Mouse (Mus musculus): Measurements from ENCODE around the gene Arhgap9. TPM values are rescaled to one million over a fixed set of nuclear protein-coding genes. Genes with fewer than 3 reads are reported as not detected.

The Arhgap9 gene
- polyA plus RNA-seq, 1 experiment from 2014 or later, result 1.1 TPM

DNA sequence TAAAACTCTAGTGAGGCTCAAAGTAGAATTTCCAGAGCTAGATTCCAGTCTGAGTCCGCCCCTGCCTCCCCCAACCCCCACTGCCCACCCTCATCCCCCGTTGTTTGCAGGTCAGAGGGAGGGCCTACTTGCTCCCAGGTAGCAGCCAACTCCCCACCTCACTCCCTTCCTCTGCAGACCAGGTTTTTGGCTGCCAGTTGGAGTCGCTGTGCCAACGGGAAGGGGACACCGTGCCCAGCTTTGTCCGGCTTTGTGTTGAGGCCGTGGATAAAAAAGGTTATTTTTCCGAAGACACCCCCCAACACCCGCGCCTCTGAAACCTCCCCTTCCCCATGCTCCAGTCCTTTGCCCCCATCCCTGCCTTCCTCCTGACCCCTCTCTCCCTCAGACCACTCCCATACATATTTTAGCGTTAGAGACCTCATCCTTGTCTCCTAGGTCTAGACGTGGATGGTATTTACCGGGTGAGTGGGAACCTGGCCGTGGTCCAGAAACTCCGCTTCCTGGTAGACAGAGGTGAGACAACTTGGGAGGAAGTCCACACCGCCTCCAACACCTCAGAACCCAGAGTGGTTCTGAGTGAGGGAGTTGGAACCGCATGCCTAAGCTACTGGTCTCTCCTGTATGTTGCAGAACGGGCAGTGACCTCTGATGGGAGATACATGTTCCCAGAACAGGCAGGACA, 5.8 kb downstream of the Arhgap9 start:
- H3K4me1 ChIP-seq (replicated peaks), result peaks cover 17% of the 10 kb centered on the region
- no peak overlapping the region for H3K9ac ChIP-seq
- H3K36me3 ChIP-seq, result no peaks in the 10 kb centered on the region
- no peaks in the 10 kb centered on the region for H3K9me3 ChIP-seq
- H3K4me3 ChIP-seq, result no peak overlapping the region
- no peak for ATAC-seq (ENCODE audit: low FRiP score)
- peaks cover 87% of the 10 kb centered on the region for H3K27me3 ChIP-seq
- no peak overlapping the region for H3K4me2 ChIP-seq
- no peak overlapping the region for H3K27ac ChIP-seq
- WGBS, result 47% methylated on average over 18 of the region's 18 CpGs

DNA sequence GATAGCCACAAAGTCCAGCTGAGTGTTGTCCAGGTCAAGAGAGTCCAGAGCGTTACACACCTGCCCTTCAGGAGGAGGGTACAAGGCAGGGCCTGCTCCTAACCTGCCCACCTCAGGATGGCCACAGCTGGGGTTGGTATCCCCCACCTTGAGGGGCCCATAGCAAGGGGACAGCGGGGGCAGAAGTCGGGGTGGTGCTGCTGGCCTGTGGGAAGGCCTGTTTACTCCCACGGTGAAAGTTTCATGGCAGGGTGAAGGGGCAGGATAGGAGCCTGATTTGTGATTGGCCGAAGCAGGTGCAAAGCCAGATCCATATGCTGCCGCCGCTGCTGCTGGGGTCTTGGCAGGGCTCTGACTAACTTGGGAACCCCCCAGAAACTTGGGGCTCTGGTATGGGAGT, 8.4 kb downstream of the Arhgap9 start:
- Histone ChIP-seq H3K9me3 (no peaks in the 10 kb centered on the region), H3K4me3 (no peak overlapping the region), H3K9ac (no peak overlapping the region), H3K27ac (no peak overlapping the region), H3K4me1 (replicated peaks) (peaks cover 17% of the 10 kb centered on the region), H3K4me2 (no peak overlapping the region), H3K27me3 (peaks cover 63% of the 10 kb centered on the region), H3K36me3 (no peaks in the 10 kb centered on the region)
- 81% methylated on average over 7 of the region's 7 CpGs for WGBS
- no peak for ATAC-seq (ENCODE audit: low FRiP score)

DNA sequence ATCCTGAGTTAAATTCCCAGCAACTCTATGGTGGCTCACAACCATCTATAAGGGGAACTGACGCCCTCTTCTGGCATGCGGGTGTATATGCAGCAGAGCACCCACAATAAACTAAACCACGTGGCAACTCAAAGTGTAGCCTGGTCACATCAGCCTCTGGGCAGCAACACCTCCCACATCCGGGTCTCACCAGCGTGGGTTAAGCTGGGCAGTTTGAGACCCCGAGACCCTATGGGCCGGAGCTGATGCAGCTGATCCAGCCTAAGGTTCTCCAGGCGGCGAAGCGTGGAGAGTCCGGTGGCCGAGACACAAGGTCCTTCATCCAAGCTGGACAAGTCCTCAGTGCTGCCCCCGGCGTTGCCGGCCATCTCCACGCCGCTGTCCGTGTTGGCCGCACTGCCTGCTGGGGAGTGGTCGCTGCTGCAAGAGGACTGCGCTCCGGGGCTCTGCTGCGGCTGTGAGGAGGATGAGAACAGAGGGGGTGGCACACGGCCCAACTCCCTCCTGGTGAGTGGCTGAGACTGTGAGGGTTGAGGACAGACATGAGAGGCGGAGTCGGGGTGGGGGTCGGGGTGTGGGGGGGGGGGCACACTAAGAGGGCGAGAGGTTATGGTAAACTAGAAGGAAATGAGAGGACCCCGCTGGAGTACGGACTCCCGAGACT, 10.6 kb downstream of the Arhgap9 start:
- Histone ChIP-seq H3K27me3 (peaks cover 47% of the 10 kb centered on the region), H3K4me1 (replicated peaks) (no peaks in the 10 kb centered on the region), H3K4me3 (peak overlapping the region; percentile 7; the same call in 1 of the 2 replicates), H3K9me3 (no peaks in the 10 kb centered on the region), H3K4me2 (peak overlapping the region; percentile 40), H3K9ac (peak overlapping the region; percentile 36; the same call in 1 of the 2 replicates), H3K27ac (no peak overlapping the region), H3K36me3 (no peaks in the 10 kb centered on the region)
- ATAC-seq (ENCODE audit: low FRiP score), result no peak
- 36% methylated on average over 31 of the region's 31 CpGs for WGBS

- no peak for ATAC-seq (ENCODE audit: low FRiP score)
- 65% methylated on average over 5 of the region's 5 CpGs for whole genome bisulfite sequencing
- Histone ChIP-seq H3K9ac (no peak overlapping the region), H3K36me3 (no peaks in the 10 kb centered on the region), H3K4me3 (no peak overlapping the region), H3K4me1 (replicated peaks) (no peaks in the 10 kb centered on the region), H3K27ac (no peak overlapping the region), H3K9me3 (no peaks in the 10 kb centered on the region), H3K4me2 (no peak overlapping the region), H3K27me3 (peaks cover 45% of the 10 kb centered on the region)
Measured at GRCm38 (mm10) chr10:127333152-127333551, 11.4 kb downstream of the Arhgap9 start.

- Histone ChIP-seq H3K4me2 (no peak overlapping the region), H3K9ac (no peak overlapping the region), H3K27me3 (peaks cover 36% of the 10 kb centered on the region), H3K4me3 (no peak overlapping the region), H3K9me3 (no peaks in the 10 kb centered on the region), H3K36me3 (no peaks in the 10 kb centered on the region), H3K4me1 (replicated peaks) (peaks cover 13% of the 10 kb centered on the region), H3K27ac (no peak overlapping the region)
- WGBS, result 73% methylated on average over 1 of the region's 1 CpGs
- ATAC-seq (ENCODE audit: low FRiP score), result no peak
Measured at GRCm38 (mm10) chr10:127335271-127335670, 13.5 kb downstream of the Arhgap9 start.

- 82% methylated on average over 5 of the region's 5 CpGs for WGBS
- Histone ChIP-seq H3K4me2 (no peak overlapping the region), H3K27me3 (peaks cover 43% of the 10 kb centered on the region), H3K36me3 (no peaks in the 10 kb centered on the region), H3K4me1 (replicated peaks) (peaks cover 30% of the 10 kb centered on the region), H3K4me3 (no peak overlapping the region), H3K9ac (no peak overlapping the region), H3K9me3 (no peaks in the 10 kb centered on the region), H3K27ac (no peak overlapping the region)
- ATAC-seq (ENCODE audit: low FRiP score), result no peak
Measured at GRCm38 (mm10) chr10:127336952-127337351, 15.2 kb downstream of the Arhgap9 start.

- Histone ChIP-seq H3K4me3 (no peak overlapping the region), H3K27ac (no peak overlapping the region), H3K4me1 (replicated peaks) (peaks cover 37% of the 10 kb centered on the region), H3K27me3 (peaks cover 49% of the 10 kb centered on the region), H3K4me2 (no peak overlapping the region), H3K9me3 (no peaks in the 10 kb centered on the region), H3K9ac (no peak overlapping the region), H3K36me3 (no peaks in the 10 kb centered on the region)
- ATAC-seq (ENCODE audit: low FRiP score), result no peak
- 85% methylated on average over 6 of the region's 6 CpGs for whole genome bisulfite sequencing
Measured at GRCm38 (mm10) chr10:127337536-127338099, 15.9 kb downstream of the Arhgap9 start.

- peak; percentile 76 for ATAC-seq (ENCODE audit: low FRiP score)
- H3K27me3 ChIP-seq, result peaks cover 51% of the 10 kb centered on the region
- peak overlapping the region; percentile 61 for H3K4me2 ChIP-seq
- H3K27ac ChIP-seq, result peak overlapping the region; percentile 35; the same call in 1 of the 2 replicates
- H3K9ac ChIP-seq, result no peak overlapping the region
- H3K9me3 ChIP-seq, result no peaks in the 10 kb centered on the region
- WGBS, result 0% methylated on average over 24 of the region's 31 CpGs
- peaks cover 37% of the 10 kb centered on the region for H3K4me1 ChIP-seq (replicated peaks)
- peak overlapping the region; percentile 35 for H3K4me3 ChIP-seq
- no peaks in the 10 kb centered on the region for H3K36me3 ChIP-seq
Measured at GRCm38 (mm10) chr10:127338930-127339682, 17.3 kb downstream of the Arhgap9 start.

DNA sequence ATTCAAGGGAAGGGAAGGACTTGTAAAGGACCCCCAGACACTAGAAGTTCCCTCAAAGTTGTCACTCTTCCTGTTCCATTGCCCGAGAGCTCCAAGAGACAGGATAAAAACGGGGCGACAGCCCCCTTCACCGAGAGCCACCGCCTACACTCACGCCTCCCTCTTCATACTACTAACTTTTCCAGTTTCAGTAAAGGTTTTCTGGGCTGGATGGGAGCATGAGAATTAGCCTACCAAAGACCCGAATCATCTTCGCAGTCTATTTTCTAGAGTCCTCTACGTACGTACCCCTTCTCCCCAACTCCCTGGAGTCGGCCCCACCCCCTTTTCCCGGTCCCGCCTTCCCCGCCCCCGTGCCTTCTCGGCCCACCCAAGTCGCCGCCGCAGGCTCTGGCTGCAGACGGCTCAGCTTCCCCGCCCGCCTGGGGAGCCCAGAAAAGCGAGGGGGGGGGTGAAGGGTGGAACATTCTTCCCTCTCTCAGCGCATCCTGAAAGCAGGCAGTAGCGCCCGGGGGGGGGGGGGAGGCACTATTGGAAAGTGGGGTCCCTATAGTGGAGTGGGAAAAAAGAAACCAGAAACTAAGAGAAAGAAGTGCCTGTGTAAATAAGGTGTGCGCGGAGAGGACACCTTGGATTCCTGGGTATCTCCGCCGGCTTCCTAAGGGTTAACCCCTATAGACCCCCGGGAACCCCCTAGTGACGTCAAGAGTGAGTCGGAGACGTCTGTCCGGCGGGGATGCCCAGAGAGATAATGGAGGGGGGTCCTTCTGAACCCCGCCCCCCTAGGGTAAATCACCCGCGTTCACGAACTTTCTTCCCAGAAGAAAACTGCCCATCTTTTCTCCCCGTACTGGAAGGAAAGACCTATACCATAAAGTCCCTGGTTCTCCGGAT, 18.2 kb downstream of the Arhgap9 start:
- under 1% methylated on average over 41 of the region's 42 CpGs for WGBS
- Histone ChIP-seq H3K4me3 (peak overlapping the region; percentile 35), H3K9me3 (no peaks in the 10 kb centered on the region), H3K4me2 (peak overlapping the region; percentile 61), H3K27me3 (peaks cover 51% of the 10 kb centered on the region), H3K4me1 (replicated peaks) (peaks cover 37% of the 10 kb centered on the region), H3K9ac (0 out of 2 replicates have a peak overlapping the region, but pooled peaks have one; percentile 20), H3K27ac (peak overlapping the region; percentile 35; the same call in 1 of the 2 replicates), H3K36me3 (no peaks in the 10 kb centered on the region)
- ATAC-seq (ENCODE audit: low FRiP score), result no peak

- Histone ChIP-seq H3K27ac (no peak overlapping the region), H3K4me1 (replicated peaks) (peaks cover 37% of the 10 kb centered on the region), H3K4me2 (peak overlapping the region; percentile 61), H3K27me3 (peaks cover 51% of the 10 kb centered on the region), H3K9ac (0 out of 2 replicates have a peak overlapping the region, but pooled peaks have one; percentile 20), H3K36me3 (no peaks in the 10 kb centered on the region), H3K9me3 (no peaks in the 10 kb centered on the region), H3K4me3 (peak overlapping the region; percentile 35)
- WGBS, result under 1% methylated on average over 27 of the region's 27 CpGs
- no peak for ATAC-seq (ENCODE audit: low FRiP score)
Measured at GRCm38 (mm10) chr10:127340577-127341359, 19.0 kb downstream of the Arhgap9 start.

- Histone ChIP-seq H3K4me3 (peak overlapping the region; percentile 35), H3K4me1 (replicated peaks) (peaks cover 37% of the 10 kb centered on the region), H3K9me3 (no peaks in the 10 kb centered on the region), H3K9ac (no peak overlapping the region), H3K27me3 (peaks cover 51% of the 10 kb centered on the region), H3K36me3 (no peaks in the 10 kb centered on the region), H3K27ac (no peak overlapping the region), H3K4me2 (peak overlapping the region; percentile 61)
- no peak for ATAC-seq (ENCODE audit: low FRiP score)
- WGBS, result 0% methylated on average over 11 of the region's 11 CpGs
Measured at GRCm38 (mm10) chr10:127341360-127341690, 19.6 kb downstream of the Arhgap9 start.

Measured in hindbrain, embryonic 13.5 days (tissue).